Mouse (Mus musculus) CD4-positive, CD25-positive, alpha-beta regulatory T cell (primary cell): ENCODE data around the gene Prf1. TPM values are rescaled to one million over a fixed set of nuclear protein-coding genes. Genes with fewer than 3 reads are reported as not detected.

Experiments
- polyA plus RNA-seq: library from polyadenylated mRNA; unstranded; fragments of 100-300 nt; shearing (Covaris generic); gene quantifications from one replicate; pipeline ENCODE4 v1.2.1, GENCODE M21; 2017

The Prf1 gene
- 9.2 TPM for polyA plus RNA-seq

GRCm38 (mm10) chr10:61297477-61297876 is at the start of gene Prf1:
Prf1 (plus strand) TSS chr10:61297833.

GRCm38 (mm10) chr10:61273081-61273843 is 24.4 kb upstream of the Prf1 start, which contains the start of gene Adamts14:
Adamts14 (minus strand) TSS chr10:61273438.

Other genes with a start within 250 kb of the Prf1 start
- gene Pcbd1, start 208.5 kb upstream of the Prf1 start, polyA plus RNA-seq, result 0.53 TPM
- 73.1 TPM for gene Sgpl1, start 150.1 kb upstream of the Prf1 start, polyA plus RNA-seq
- not detected for gene Tbata, start 125.9 kb upstream of the Prf1 start, polyA plus RNA-seq
- gene Adamts14, start 24.4 kb upstream of the Prf1 start, polyA plus RNA-seq, result 0.06 TPM
- 0.26 TPM for gene Pald1, start 85.7 kb downstream of the Prf1 start, polyA plus RNA-seq
- not detected for gene Nodal, start 120.1 kb downstream of the Prf1 start, polyA plus RNA-seq
- gene Eif4ebp2, start 154.8 kb downstream of the Prf1 start, polyA plus RNA-seq, result 21.0 TPM
- gene Lrrc20, start 178.0 kb downstream of the Prf1 start, polyA plus RNA-seq, result 8.3 TPM